Mouse (Mus musculus) testis, postnatal 10 days (tissue): ENCODE measurements around the gene Naaa.

Experiments used
- DNase-seq: peaks from one replicate; pipeline ENCODE4 v3.0.0; 2021; ENCODE audit warnings: low spot score

Gene Naaa

DNA sequence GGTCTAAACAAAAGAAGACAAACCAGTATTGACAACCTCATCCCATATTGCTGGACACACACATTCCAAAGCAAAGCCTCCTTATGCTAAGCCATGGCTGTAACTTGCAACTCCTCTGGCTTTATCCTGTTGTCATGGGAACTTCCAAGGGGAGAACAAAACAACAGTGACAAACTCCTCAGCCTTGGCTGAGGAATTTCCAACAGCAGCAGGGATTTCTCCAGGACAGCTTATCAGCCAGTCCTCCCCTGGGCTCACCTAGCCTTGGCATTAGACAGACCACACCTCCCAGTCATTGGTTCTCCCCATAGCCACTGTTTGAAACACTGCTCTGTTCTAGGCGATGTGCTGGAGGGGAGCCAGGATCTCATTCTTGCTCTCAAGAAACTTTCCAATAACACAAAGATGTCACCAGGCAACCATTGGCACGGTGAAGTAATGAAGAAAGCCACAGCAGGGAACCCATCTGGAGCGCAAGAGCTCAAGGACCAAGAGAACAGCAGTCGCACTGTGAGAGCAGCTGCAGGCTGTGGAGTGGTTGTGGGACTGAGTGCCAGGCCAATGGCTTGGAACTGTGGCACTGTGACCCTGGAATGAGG lies 14.1 kb downstream of the Naaa start:
- peak; percentile 90 for DNase-seq

DNA sequence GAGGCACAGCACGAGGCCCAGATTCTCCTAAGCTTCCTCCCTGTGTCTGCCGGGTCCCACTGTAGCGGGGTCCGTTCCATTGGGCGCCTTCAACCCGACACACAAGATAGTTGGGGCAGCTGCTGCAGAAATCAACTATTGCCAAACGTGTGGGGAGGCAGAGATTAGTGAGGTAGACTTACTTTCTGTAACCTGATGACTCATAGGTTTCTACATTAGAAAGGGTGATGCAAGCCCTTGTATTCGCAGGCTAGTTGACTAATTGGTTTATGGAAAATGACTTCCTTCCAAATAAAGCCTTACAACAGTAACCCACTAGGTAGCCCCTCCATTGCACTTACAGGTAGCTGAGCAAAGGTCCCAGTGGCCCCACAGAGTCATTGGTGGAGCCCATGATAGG lies 15.3 kb downstream of the Naaa start:
- no peak for DNase-seq

DNA sequence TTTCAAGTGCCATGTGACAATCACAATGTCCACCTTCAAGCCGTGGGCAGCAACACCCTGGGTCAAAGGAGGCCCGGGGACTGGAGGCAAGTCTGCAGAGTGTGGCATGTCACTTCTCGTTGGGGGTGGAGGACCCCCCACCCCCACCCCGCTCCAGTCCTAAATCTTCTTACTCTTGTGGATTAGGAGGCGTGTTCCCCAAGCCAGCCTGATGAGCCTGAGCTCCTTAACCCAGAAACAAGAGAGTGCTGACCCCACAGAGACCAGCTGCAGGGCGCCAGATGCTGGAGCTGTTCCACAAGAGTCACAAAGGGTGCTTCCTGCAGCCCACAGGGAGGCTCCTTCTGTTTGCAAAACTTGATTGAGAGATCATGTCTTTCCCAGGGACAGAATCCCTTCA lies 21.8 kb downstream of the Naaa start, which contains the start of gene Ppef2:
Gene Ppef2 (minus strand): TSS at position 61 of the 400 bp plus-strand sequence.
- no peak for DNase-seq

DNA sequence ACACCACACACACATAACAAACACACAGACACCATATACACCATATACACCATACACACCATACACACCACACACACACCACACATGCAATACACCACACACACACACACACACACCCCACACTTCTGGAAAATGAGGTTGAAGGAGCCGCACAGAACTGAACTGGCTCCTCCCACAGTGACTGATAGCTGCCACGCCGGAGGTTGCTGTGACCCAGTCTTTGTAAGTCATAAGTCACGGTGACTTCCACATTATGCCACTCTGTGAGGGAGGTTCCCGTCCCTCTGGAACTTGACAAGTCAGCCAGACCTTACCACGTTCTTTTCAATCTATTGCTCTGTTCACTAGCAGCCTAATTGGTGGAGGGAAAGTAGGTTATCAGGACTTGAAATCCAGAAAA lies 23.5 kb downstream of the Naaa start:
- no peak for DNase-seq

DNA sequence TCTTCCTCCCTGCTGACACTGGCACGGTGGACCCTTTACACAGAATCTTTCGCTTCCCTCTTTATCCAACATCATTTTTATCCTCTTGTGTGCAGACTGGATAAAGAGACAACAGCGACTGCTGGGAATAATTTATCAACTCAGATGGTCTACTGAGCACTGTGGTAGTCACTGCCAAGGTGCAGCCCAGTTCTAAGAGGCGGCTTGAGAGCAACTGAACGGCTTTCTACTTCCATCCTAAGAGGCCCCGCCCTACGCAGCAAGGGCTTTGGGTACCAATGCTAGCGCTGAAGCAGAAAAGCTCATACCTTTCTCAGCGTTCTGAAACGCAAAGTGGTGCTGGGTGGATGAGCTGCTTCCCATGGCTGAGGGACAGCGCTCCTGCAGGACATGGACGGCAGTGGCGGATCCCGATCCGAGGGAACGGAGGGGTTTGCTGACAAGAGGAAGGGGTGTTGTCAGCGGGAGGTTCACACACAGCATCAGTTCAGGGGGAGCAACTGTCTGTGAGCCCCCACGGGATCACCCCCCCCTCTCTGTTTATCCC lies 25.1 kb downstream of the Naaa start:
- peak; percentile 55 for DNase-seq

DNA sequence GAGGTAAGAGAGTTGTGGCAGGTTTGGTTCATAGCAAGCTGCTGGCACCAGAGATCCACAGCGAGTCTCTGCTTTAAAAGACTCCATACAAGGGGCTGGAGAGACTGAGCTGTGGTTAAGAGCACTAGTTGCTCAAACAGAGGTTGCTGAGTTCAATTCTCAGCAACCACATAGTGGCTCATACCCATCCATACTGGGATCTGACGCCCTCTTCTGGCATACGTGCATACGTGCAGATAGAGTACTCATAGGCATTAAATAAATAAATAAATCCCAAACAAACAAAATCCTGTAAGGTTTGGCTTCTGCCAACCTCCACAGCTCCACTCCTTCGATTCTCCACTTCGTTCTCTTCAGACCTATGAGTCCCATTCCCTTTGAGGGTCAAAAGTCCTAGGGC lies 25.9 kb downstream of the Naaa start:
- DNase-seq, result no peak

DNA sequence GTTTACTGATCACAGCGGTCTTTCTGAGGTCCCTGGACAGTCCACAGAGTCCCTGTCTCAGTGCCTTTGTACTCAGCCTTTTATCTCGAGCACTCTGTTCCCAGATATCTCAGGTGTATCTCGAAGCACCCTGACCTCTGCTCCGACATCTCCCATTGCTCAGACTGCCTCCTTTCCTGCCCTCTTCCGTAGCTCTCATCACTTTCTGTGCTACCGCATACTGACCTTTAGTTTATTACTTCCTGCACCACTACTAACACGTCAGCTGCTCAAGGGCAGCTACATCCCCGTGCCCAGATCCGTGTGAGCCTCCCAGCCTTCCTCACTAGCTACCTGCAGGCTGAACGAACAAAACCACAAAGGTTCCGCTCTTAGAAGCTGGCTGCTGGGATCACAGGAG lies 29.4 kb downstream of the Naaa start:
- DNase-seq, result no peak

DNA sequence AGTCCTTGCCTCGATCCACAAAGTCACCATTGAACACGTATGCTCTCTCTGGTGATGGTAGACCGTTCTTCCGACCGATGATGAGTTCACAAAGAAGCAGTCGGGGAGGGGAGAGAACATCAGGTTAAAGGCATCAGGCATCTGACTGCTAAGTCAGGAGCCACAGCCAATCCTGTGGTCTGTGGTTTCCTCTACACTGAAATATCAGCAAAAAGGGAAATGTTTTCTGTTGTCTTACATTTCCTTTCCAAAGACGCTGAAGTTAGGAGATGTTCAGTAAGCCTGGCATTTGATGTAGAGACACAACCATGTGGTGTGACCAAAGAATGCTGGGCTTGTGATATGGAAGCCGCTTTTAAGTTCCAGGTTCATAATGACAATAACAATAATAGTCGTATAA lies 32.5 kb downstream of the Naaa start:
- no peak for DNase-seq

DNA sequence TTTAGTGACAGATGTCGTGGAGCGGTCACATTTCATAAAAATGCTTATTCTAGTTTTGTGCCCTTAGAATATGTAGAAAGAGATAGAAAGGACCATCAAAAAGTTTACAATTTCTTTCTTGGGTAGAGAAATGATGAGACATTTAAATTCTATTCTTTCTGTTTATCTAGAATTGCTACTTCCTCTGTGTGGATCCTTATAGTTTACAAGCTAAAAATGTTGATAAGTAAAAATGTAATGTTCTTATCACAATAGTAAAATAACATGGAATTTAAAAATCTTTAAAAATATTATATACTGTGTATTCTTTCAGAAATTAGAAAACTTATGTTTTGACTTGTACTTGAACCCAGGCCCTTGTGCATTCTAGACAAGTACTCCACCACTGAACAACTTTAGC lies 33.1 kb downstream of the Naaa start:
- no peak for DNase-seq

DNA sequence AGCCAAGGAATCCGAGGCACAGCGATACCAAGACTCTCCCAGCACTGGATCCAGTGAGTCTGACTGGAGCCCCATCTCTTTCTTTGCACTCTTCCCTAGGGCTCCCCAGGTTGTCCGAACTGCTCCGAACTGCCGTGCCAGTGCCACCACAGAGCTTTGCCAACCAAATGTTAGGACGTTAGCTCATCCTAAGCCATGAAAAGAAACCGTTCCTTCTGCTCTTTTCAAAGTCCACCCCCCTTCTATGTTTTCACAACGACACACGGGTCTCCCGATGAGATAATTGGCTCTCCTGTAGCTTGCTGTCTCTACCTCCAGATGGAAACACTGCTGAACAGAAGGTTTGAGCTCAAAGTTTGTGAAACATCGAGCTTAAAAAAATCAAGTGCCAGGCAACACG lies 37.2 kb downstream of the Naaa start:
- no peak for DNase-seq

DNA sequence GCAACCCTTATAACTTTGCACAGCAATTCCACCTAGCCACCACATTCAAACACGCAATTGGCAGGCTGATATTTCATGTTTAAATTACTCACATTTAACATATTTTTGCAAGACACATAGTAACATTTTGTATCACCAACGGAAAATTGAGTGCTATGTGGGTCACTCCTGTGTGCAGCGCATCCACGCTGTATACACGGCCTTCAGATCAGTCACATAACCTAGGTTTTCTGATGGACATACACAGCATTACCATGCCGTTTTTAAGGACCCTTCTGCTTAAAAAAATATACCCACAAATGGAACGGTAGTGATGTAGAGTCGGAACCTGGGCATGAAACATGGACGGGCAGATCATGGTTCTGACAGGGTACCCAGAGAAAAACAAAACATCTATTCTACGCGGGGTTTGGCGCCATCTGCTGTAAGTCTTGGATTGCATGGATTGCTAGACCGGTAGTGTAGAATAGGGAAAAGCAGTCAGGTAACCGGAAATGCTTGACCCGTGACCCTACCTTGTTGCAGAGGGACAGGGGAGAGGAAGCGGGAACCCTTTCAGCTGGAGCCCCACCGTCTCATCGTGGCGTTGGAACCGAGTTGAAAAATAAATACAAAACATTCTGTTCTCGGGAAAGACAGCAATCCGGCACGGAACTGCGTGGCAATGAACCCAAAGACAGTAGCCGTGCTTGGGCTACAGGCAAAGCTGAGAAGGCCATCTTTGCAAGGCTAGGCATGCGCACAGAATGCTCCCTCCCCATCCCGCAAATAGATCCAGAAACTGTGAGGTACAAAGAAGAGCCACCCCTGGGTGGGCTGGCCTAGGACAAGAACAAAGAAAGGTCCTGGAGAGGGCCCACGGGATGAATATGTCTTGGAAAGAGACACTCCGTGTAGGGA lies 38.4 kb downstream of the Naaa start:
- DNase-seq, result peak; percentile 80

DNA sequence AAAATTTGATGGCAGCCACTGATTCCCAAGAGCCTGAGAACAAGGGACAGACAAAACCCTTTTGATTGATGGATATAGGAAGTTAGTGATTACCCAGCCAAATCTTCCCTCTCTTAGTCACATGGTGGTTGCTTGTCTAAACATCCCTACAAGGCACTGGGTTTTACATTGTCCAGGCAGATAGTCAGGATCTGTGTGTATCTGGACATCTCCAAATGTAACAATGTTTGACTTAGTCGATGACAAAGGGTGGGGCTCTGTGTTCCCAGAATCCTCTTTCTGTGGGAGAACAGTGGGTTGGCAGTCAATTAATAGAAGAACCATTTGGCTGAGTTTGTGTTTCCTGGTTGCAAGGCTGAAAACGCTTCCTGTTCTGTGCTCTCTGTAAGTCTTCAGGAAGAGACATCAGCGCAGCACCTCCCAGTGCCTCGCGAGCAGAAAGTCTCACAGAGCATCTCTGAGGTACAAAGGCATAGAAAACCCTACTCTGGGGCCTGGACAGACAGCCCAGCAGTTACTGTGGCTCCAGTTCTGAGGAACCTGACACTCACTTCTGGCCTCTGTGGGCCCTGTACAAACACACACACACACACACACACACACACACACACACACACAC lies 42.9 kb downstream of the Naaa start:
- DNase-seq, result no peak

DNA sequence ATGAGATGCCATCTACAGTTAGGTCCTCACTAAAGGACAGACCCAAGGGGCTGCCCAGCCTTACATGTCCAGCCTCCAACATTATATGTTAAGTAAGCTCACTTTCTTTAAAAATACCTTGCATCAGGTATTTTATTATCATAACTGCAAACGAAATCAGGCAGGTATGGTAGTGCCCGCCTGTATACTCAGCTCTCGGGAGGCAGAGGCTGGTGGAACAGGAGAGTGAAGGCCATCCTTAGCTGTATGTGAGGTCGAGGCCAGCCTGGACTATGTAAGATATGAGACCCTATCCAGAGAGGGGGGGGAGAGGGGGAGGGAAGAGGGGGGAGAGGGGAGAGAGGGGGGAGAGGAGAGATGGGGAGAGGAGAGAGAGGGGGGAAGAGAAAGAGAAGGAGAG lies 44.6 kb downstream of the Naaa start:
- DNase-seq, result no peak

DNA sequence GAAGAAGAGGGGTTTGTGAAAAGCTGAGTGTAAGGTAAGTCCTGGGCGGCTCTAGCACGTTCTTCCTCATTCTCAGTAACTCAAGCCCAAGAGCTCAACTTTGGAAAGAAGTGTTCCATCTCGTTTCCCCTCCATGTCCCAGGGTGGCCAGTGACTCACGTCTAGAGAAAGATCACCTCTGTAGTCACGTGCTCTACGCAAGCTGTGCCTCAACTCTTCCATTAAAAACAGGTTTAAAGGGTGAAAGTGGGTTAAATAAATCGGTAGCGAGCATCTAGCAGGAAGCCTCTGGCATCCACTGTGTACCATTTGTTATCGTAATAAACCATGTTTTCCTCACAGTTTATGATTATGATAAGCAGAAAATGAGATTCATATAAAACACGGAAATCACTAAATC lies 46.1 kb downstream of the Naaa start:
- no peak for DNase-seq

DNA sequence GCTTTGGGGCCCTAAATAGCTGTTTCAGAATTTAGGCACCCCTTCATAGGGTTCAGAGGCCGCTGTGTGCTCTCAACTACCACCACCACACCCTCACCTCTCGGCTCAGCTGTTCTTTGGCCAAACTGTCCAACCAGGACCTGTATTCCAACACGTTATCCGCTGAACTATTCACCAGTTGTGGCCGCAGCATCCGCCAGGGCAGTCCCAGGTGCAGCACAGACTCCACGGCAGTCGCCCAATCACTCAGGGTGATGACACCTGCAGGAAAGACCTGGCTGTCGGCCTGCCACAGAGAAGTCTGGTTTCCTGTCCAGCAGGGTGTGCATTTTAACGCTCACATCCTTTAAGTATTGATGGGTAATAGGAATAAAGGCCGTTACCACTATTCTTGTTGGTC lies 47.7 kb downstream of the Naaa start:
- no peak for DNase-seq

DNA sequence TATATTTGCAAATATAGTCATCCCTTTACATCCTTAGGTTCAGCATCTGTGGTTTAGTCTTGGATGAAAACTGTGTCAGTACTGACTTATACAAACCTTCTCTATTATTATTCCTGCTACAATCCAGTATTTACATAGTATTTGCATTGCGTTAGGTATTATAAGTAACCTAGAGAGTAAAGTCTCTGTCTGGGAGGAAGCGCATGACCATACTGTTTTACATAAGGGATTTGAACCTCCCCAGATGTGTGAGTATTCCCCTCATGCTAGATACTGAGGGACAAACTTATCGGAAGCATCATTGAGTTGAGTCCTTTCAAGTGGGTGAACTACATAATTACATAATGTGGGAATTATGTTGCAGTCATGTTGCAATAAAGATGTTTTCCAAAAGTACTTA lies 48.5 kb downstream of the Naaa start:
- DNase-seq, result no peak

DNA sequence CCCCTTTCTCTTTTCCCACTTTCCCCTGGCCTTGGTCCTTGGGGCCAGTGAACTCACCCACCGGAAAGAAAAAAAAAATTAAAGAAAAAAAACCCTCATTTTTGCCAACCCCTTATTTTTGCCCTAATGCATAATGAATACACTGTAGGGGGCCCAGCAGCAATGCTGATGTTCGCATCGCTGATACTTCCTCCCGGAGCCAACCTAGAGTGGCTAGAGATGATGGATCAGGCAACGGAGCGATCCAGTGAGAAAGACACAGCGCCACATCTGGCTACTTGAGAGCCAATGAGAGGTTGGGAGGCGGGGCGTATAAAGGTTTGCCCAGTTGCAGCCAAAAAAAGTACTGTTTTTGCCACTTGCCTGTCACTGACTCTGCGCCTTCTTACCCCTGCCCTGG lies 49.2 kb downstream of the Naaa start:
- DNase-seq, result no peak

DNA sequence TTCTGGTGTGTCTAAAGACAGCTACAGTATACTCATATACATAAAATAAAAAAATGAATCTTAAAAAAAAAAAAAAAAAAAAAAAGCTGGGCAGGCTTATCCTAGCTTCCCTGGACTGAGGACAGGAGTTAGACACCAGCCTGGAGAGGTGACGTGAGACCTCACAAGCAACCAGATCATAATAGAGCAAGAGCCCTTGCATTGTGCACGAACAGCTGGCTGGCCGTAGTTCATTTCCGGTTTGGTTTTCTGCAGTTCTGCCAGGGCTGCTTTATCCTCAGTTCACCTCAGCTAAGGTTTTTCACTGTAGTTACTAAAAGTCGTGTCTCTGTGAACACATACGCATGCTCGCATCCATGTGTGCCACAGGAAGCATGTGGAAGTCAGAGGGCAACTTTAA lies 50.2 kb downstream of the Naaa start:
- DNase-seq, result no peak

DNA sequence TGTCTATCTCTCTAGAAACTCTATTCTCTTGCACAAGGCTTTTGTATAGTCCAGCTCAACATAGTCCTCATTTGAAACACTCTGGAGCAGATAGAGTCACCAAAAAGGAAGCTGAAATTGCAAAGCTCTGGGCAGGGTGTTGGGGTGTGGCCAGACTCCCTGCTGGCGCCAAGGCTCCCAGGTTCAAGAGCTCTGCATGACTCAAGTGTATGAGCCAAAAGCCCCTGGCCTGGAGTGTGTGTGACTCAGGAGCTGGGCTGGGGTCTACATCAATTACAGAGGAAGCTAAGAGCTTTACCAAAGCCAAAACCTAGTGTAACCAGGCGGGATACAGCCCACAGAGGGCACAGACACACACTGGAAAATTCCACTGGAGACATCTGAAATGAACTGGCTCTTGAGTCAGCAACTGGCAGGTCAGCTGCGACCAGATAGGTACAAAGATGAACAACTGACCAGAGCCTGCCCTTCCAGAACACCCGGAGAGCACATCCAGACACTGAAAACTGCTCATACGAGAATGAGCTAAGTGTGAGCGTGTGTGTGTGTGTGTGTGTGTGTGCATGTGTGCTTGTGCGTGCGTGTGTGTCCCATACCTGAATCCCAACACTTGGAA lies 57.6 kb downstream of the Naaa start:
- DNase-seq, result no peak

DNA sequence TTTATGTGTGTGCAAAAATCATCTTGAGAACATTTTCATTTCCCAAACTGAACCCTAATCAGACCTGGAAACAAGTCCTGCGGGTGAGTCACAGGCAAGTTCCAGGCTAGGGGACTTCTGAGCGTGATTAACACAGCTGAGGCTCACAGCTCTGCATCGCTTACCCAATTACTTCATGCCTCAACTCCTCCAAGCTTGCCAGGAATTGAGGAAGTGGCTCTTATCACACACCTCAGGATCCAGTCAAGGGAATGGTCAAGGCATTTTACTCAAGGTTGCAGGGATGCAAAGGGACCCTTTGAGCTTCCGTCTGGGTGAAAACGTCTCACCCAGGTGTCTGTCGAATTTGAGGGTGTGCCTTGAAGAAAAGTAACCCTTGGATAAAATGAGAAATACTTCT lies 58.1 kb downstream of the Naaa start:
- DNase-seq, result no peak

DNA sequence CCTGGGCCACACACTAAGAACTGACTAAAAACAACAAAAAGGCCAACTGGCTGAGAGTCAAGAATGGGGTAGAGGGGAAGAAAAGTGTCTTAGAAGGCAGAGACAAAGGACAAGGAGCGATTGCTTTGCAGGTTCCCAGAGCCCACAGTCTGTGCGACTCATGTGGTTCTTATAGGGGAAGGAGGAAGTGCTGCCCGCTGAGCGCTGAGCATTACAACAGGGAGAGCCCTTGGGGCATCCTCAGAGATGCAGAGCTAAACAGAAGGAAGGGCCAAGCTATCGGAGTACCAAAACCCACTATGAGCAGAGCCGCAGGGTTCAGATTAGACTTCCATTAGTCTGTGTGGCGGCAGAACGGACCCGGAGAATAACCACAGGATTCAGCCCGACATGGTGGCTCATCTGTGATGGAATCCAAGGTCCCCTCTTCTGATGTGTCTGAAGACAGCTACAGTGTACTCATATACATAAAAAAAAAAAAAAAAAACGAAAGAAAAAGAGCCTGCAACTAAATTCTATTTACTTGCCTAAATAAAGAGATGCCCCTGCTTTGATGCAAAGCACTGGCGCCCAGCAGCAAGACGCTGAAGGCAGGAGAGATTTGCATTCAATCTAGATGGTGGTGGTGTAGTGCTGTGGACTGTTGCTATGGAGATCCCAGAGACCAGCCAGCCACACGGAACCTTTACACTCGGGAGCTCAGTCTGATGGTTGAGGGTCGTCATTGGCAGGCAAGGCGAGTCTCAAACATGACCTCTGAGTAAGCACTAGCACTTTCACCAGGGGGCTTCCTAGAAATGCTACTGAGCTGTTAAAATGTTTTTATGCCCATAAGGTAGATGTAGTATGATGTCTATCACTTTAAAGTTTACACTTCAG lies 58.8 kb downstream of the Naaa start:
- no peak for DNase-seq

DNA sequence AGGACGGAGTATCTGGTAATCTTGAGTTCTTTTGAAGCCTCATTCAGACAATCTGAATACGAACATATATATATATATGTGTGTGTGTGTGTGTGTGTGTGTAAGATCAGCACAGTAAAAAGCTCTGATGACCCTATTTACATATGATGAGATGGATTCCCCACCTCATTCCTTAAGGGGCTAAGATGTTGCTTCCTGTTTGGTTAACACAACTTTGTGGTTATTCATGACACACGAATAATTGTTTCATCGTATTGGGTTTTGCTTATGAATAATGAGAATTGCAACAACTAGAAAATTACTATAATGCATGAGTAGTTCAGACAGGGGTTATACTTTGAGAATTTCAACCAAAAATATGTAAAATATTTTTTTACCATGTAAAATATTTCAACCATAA lies 62.7 kb downstream of the Naaa start, which contains the start of gene U90926:
Gene U90926 (minus strand): TSS at position 101 of the 400 bp plus-strand sequence.
- no peak for DNase-seq
